Mouse (Mus musculus): ENCODE results near the gene Cldn4.

- TF ChIP-seq MXI1 (IDR thresholded peaks at IDR 0.05; ENCODE audit: low read depth, low read length) (no peak), MAFK (IDR thresholded peaks at IDR 0.05; ENCODE audit: insufficient replicate concordance, low read length) (no peak), CTCF (conservative IDR thresholded peaks at IDR 0.05 in 1 of 2, IDR thresholded peaks at IDR 0.05 in 1 of 2; ENCODE audit: low read depth in 2 of 2, low read length in 2 of 2) (no peak), SMC3 (IDR thresholded peaks at IDR 0.05; ENCODE audit: low read depth, low read length) (no peak), SIN3A (IDR thresholded peaks at IDR 0.05; ENCODE audit: low read length) (no peak), KAT2A (IDR thresholded peaks at IDR 0.05; ENCODE audit: insufficient replicate concordance, low read length) (no peak), POLR2A (IDR thresholded peaks at IDR 0.05; ENCODE audit: low read depth, low read length) (no peak), ZNF384 (IDR thresholded peaks at IDR 0.05; ENCODE audit: low read depth, low read length) (no peak), MEF2A (IDR thresholded peaks at IDR 0.05; ENCODE audit: borderline replicate concordance, low read depth, low read length) (no peak), MAX (IDR thresholded peaks at IDR 0.05; ENCODE audit: low read length) (no peak)
These were observed 39.0 kb upstream of the Cldn4 start, which contains the start of gene Cldn3 for GRCm38 (mm10) chr5:134985633-134986297.
